Mouse (Mus musculus) spleen, adult 2 months (tissue): Measurements from ENCODE around the gene Tmem201.

Source experiments
- CTCF ChIP-seq: fragments of 200-500 bp; IDR thresholded peaks from 2 replicates; pipeline ENCODE4 v1.5.1; 2011; ENCODE audit warnings: mild to moderate bottlenecking, inconsistent platforms; ENCODE audit not compliant: insufficient read depth, insufficient read length, insufficient replicate concordance; ENCODE audit errors: extremely low read depth
- POLR2A ChIP-seq: fragments of 200-500 bp; IDR thresholded peaks from 2 replicates; pipeline ENCODE4 v1.6.1; 2011; ENCODE audit warnings: low read depth, low read length, inconsistent platforms

GRCm38 (mm10) chr4:149689822-149690700, 47.8 kb downstream of the Tmem201 start:
- TF ChIP-seq CTCF (no peak), POLR2A (no peak)
